Mouse (Mus musculus): ENCODE results near the gene Cyp2c55. TPM values are rescaled to one million over a fixed set of nuclear protein-coding genes. Genes with fewer than 3 reads are reported as not detected.

Cyp2c55 gene
- polyA plus RNA-seq, 1 experiment from 2014 or later: not detected

Small RNA genes lying within 50 kb of the gene (microRNA-seq; reads per million reads assigned to microRNA genes)
- not detected for gene Gm23800

Other genes starting within 250 kb of the Cyp2c55 start
- 6.9 and 7.7 TPM in 2 replicates for gene Noc3l, start 187.8 kb upstream of the Cyp2c55 start, polyA plus RNA-seq (2015; fragmentation: Nextera tagmentation; extraction: Ambion mirVana)
- gene Tbc1d12, start 170.4 kb upstream of the Cyp2c55 start, polyA plus RNA-seq (2015; fragmentation: Nextera tagmentation; extraction: Ambion mirVana): 2.3 and 3.0 TPM in 2 replicates
- gene Hells, start 76.1 kb upstream of the Cyp2c55 start, polyA plus RNA-seq (2015; fragmentation: Nextera tagmentation; extraction: Ambion mirVana): 50.8 and 51.7 TPM in 2 replicates
- gene Cyp2c65, start 54.0 kb downstream of the Cyp2c55 start, polyA plus RNA-seq (2015; fragmentation: Nextera tagmentation; extraction: Ambion mirVana): not detected in 2 replicates
- not detected in 2 replicates for gene Cyp2c66, start 106.9 kb downstream of the Cyp2c55 start, polyA plus RNA-seq (2015; fragmentation: Nextera tagmentation; extraction: Ambion mirVana)

Data from lung, embryonic 15.5 days (tissue).